Mouse (Mus musculus): ENCODE results near the gene Ddc. TPM values are rescaled to one million over a fixed set of nuclear protein-coding genes. Genes with fewer than 3 reads are reported as not detected.

Ddc gene
- total and polyA plus RNA-seq, 3 experiments = 0.13 to 3.0 TPM; not detected in 1

DNA sequence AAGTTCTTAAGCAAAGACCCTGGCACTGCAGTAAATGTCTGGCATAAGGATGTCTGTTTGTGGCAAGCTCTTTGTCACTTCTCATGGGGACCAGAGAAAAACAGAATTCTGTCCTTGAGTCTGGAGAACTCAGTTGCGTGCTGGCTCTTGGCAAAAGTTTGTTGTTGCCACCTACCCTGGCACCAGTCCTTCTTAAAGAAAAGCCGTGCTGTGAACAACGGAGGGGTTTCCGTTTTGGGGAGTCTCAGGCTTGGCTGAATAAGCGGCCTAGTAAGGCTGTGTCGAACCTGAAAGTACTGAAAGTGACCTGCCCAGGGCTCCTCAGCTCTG, 65.2 kb downstream of the Ddc start:
- ATAC-seq (ENCODE audit: extremely low read depth, insufficient number of reproducible peaks, low FRiP score, poor library complexity, severe bottlenecking) = no peak

GRCm38 (mm10) chr11:11831940-11832754, 65.8 kb downstream of the Ddc start:
- no peak for DNase-seq (ENCODE audit: low spot score)
- Histone ChIP-seq H3K4me1 (ENCODE audit: insufficient read depth, low read depth, low read length) (peaks cover 62% of the 10 kb centered on the region), H3K36me3 (replicated peaks) (no peaks in the 10 kb centered on the region), H3K4me3 (ENCODE audit: low read depth, low read length) (no peak overlapping the region), H3K27me3 (ENCODE audit: insufficient read depth, low read length) (peaks cover 39% of the 10 kb centered on the region), H3K9me3 (replicated peaks) (peaks cover 17% of the 10 kb centered on the region)
- no peak for ATAC-seq (ENCODE audit: extremely low read depth, insufficient number of reproducible peaks, low FRiP score, poor library complexity, severe bottlenecking)
- TF ChIP-seq POLR2AphosphoS5 (IDR thresholded peaks at IDR 0.05; ENCODE audit: insufficient replicate concordance, low read depth, low read length) (no peak), GATA1 (IDR thresholded peaks at IDR 0.05; ENCODE audit: borderline replicate concordance, low read length) (no peak), GATA2 (IDR thresholded peaks at IDR 0.05; ENCODE audit: borderline replicate concordance, low read depth, low read length) (no peak), TAL1 (conservative IDR thresholded peaks at IDR 0.05; ENCODE audit: low read depth, low read length) (no peak), CTCF (IDR thresholded peaks at IDR 0.05; ENCODE audit: low read depth, low read length) (no peak)

More for the DNA sequence above, 65.2 kb downstream of the Ddc start:
- DNase-seq (ENCODE audit: low spot score) = no peak
- H3K4me1 ChIP-seq (ENCODE audit: insufficient read depth, low read depth, low read length) = peaks cover 67% of the 10 kb centered on the region
- H3K36me3 ChIP-seq (replicated peaks) = no peaks in the 10 kb centered on the region
- H3K27me3 ChIP-seq (ENCODE audit: insufficient read depth, low read length) = peaks cover 36% of the 10 kb centered on the region
- H3K9me3 ChIP-seq (replicated peaks) = peaks cover 13% of the 10 kb centered on the region
- no peak for TF ChIP-seq CTCF (IDR thresholded peaks at IDR 0.05; ENCODE audit: low read depth, low read length)
- no peak overlapping the region for H3K4me3 ChIP-seq (ENCODE audit: low read depth, low read length)

DNA sequence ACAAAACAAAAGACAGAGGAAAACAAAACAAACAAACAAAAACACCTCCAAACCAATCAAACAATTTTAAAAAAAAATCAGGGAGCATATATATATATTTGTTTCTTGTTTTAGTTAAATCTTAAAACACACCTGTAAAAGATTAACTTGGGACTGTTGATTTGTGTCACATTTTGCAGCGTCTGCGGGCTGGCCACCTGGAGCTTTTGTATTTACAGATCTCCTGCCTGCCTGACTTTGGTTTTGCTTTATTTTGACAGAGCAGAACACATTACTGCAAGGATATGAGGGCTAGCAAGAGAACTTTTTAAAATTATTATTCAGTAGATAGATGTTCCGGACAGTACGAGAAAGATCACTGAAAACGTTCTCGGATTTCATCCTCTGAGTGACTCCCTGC, 66.4 kb downstream of the Ddc start:
- H3K9me3 ChIP-seq (replicated peaks) = peaks cover 23% of the 10 kb centered on the region
- DNase-seq (ENCODE audit: low spot score) (no peak), ATAC-seq (ENCODE audit: extremely low read depth, insufficient number of reproducible peaks, low FRiP score, poor library complexity, severe bottlenecking) (no peak)
- TF ChIP-seq POLR2AphosphoS5 (IDR thresholded peaks at IDR 0.05; ENCODE audit: insufficient replicate concordance, low read depth, low read length) = no peak
- no peak for TF ChIP-seq GATA2 (IDR thresholded peaks at IDR 0.05; ENCODE audit: borderline replicate concordance, low read depth, low read length)
- no peak for TF ChIP-seq TAL1 (conservative IDR thresholded peaks at IDR 0.05; ENCODE audit: low read depth, low read length)
- TF ChIP-seq CTCF (IDR thresholded peaks at IDR 0.05; ENCODE audit: low read depth, low read length) = no peak
- no peak for TF ChIP-seq GATA1 (IDR thresholded peaks at IDR 0.05; ENCODE audit: borderline replicate concordance, low read length)
- H3K36me3 ChIP-seq (replicated peaks) = no peaks in the 10 kb centered on the region
- H3K4me3 ChIP-seq (ENCODE audit: low read depth, low read length) = no peak overlapping the region
- peaks cover 42% of the 10 kb centered on the region for H3K27me3 ChIP-seq (ENCODE audit: insufficient read depth, low read length)
- peaks cover 55% of the 10 kb centered on the region for H3K4me1 ChIP-seq (ENCODE audit: insufficient read depth, low read depth, low read length)

- Histone ChIP-seq H3K9me3 (replicated peaks) (peaks cover 28% of the 10 kb centered on the region), H3K27me3 (ENCODE audit: insufficient read depth, low read length) (peaks cover 44% of the 10 kb centered on the region), H3K4me3 (ENCODE audit: low read depth, low read length) (no peak overlapping the region), H3K4me1 (ENCODE audit: insufficient read depth, low read depth, low read length) (peaks cover 50% of the 10 kb centered on the region), H3K36me3 (replicated peaks) (no peaks in the 10 kb centered on the region)
- ATAC-seq (ENCODE audit: extremely low read depth, insufficient number of reproducible peaks, low FRiP score, poor library complexity, severe bottlenecking) = no peak
- no peak for TF ChIP-seq GATA2 (IDR thresholded peaks at IDR 0.05; ENCODE audit: borderline replicate concordance, low read depth, low read length)
- TF ChIP-seq TAL1 (conservative IDR thresholded peaks at IDR 0.05; ENCODE audit: low read depth, low read length) = no peak
- TF ChIP-seq GATA1 (IDR thresholded peaks at IDR 0.05; ENCODE audit: borderline replicate concordance, low read length) = no peak
- no peak for TF ChIP-seq POLR2AphosphoS5 (IDR thresholded peaks at IDR 0.05; ENCODE audit: insufficient replicate concordance, low read depth, low read length)
- no peak for TF ChIP-seq CTCF (IDR thresholded peaks at IDR 0.05; ENCODE audit: low read depth, low read length)
- no peak for DNase-seq (ENCODE audit: low spot score)
These were observed 67.0 kb downstream of the Ddc start for GRCm38 (mm10) chr11:11830884-11831495.

GRCm38 (mm10) chr11:11829161-11830000, 68.6 kb downstream of the Ddc start:
- H3K36me3 ChIP-seq (replicated peaks) = no peaks in the 10 kb centered on the region
- H3K4me3 ChIP-seq (ENCODE audit: low read depth, low read length) = no peak overlapping the region
- TF ChIP-seq GATA1 (IDR thresholded peaks at IDR 0.05; ENCODE audit: borderline replicate concordance, low read length) = no peak
- TF ChIP-seq TAL1 (conservative IDR thresholded peaks at IDR 0.05; ENCODE audit: low read depth, low read length) = no peak
- TF ChIP-seq GATA2 (IDR thresholded peaks at IDR 0.05; ENCODE audit: borderline replicate concordance, low read depth, low read length) = no peak
- TF ChIP-seq CTCF (IDR thresholded peaks at IDR 0.05; ENCODE audit: low read depth, low read length) = no peak
- TF ChIP-seq POLR2AphosphoS5 (IDR thresholded peaks at IDR 0.05; ENCODE audit: insufficient replicate concordance, low read depth, low read length) = no peak
- H3K27me3 ChIP-seq (ENCODE audit: insufficient read depth, low read length) = peaks cover 60% of the 10 kb centered on the region
- DNase-seq (ENCODE audit: low spot score) = no peak
- H3K4me1 ChIP-seq (ENCODE audit: insufficient read depth, low read depth, low read length) = peaks cover 46% of the 10 kb centered on the region
- H3K9me3 ChIP-seq (replicated peaks) = peaks cover 35% of the 10 kb centered on the region
- ATAC-seq (ENCODE audit: extremely low read depth, insufficient number of reproducible peaks, low FRiP score, poor library complexity, severe bottlenecking) = no peak

- DNase-seq (ENCODE audit: low spot score) (no peak), ATAC-seq (ENCODE audit: extremely low read depth, insufficient number of reproducible peaks, low FRiP score, poor library complexity, severe bottlenecking) (no peak)
- no peak overlapping the region for H3K4me3 ChIP-seq (ENCODE audit: low read depth, low read length)
- H3K9me3 ChIP-seq (replicated peaks) = peaks cover 35% of the 10 kb centered on the region
- no peaks in the 10 kb centered on the region for H3K36me3 ChIP-seq (replicated peaks)
- TF ChIP-seq GATA1 (IDR thresholded peaks at IDR 0.05; ENCODE audit: borderline replicate concordance, low read length) (no peak), CTCF (IDR thresholded peaks at IDR 0.05; ENCODE audit: low read depth, low read length) (no peak), GATA2 (IDR thresholded peaks at IDR 0.05; ENCODE audit: borderline replicate concordance, low read depth, low read length) (no peak), TAL1 (conservative IDR thresholded peaks at IDR 0.05; ENCODE audit: low read depth, low read length) (no peak), POLR2AphosphoS5 (IDR thresholded peaks at IDR 0.05; ENCODE audit: insufficient replicate concordance, low read depth, low read length) (no peak)
- H3K27me3 ChIP-seq (ENCODE audit: insufficient read depth, low read length) = peaks cover 65% of the 10 kb centered on the region
- H3K4me1 ChIP-seq (ENCODE audit: insufficient read depth, low read depth, low read length) = peaks cover 46% of the 10 kb centered on the region
These were observed 69.2 kb downstream of the Ddc start for GRCm38 (mm10) chr11:11828761-11829160.
